Mouse (Mus musculus) embryonic facial prominence, embryonic 12.5 days (tissue): Measurements from ENCODE around the gene Akr1c6. TPM values are rescaled to one million over a fixed set of nuclear protein-coding genes. Genes with fewer than 3 reads are reported as not detected.

ENCODE experiments used
- ATAC-seq: fragments of 200-750 bp; cut with Nextera tagmentation; 2 replicates; pipeline ENCODE4 v1.8.0; 2017; ENCODE audit not compliant: insufficient number of reproducible peaks, insufficient read depth, low FRiP score, low TSS enrichment
- H3K27ac ChIP-seq: fragments of 300-500 bp; sonication (generic); 2 replicates; pipeline ENCODE4 v1.5.1; 2016; ENCODE audit warnings: mild to moderate bottlenecking
- H3K27me3 ChIP-seq: fragments of 300-500 bp; sonication (generic); 2 replicates; pipeline ENCODE4 v1.6.1; 2016; ENCODE audit warnings: mild to moderate bottlenecking, moderate library complexity
- H3K36me3 ChIP-seq: fragments of 300-500 bp; sonication (generic); 2 replicates; pipeline ENCODE4 v1.6.1; 2016; ENCODE audit warnings: mild to moderate bottlenecking
- H3K4me1 ChIP-seq: fragments of 300-500 bp; sonication (generic); 2 replicates; pipeline ENCODE4 v1.6.1; 2016
- H3K4me2 ChIP-seq: fragments of 300-500 bp; sonication (generic); replicated peaks from 2 replicates; pipeline ENCODE4 v1.6.1; 2016; ENCODE audit warnings: mild to moderate bottlenecking, moderate library complexity
- H3K4me3 ChIP-seq: fragments of 300-500 bp; sonication (generic); 2 replicates; pipeline ENCODE4 v1.5.1; 2016; ENCODE audit warnings: mild to moderate bottlenecking
- H3K9ac ChIP-seq: fragments of 300-500 bp; sonication (generic); 2 replicates; pipeline ENCODE4 v1.6.1; 2016; ENCODE audit warnings: mild to moderate bottlenecking, moderate library complexity
- H3K9me3 ChIP-seq: fragments of 300-500 bp; sonication (generic); 2 replicates; pipeline ENCODE4 v1.6.1; 2016; ENCODE audit warnings: mild to moderate bottlenecking, moderate library complexity
- WGBS: fragments of 180-500 bp; shearing (Covaris S2); methylation state at CpG from one replicate; pipeline ENCODE4 v1.1.7; 2016; 5-methylcytosine and 5-hydroxymethylcytosine counted together
- polyA plus RNA-seq: library from polyadenylated mRNA; unstranded; fragments of >200 nt; fragmentation: Nextera tagmentation; extraction: Ambion mirVana; gene quantifications from 2 replicates; pipeline ENCODE4 v1.2.1, GENCODE M21; 2016

Gene Akr1c6
- polyA plus RNA-seq, 1 experiment from 2014 or later: not detected

GRCm38 (mm10) chr13:4467896-4468295 is 33.8 kb downstream of the Akr1c6 start:
- 73% methylated on average over 1 of the region's 1 CpGs for WGBS

More at GRCm38 (mm10) chr13:4467896-4468295, 33.8 kb downstream of the Akr1c6 start:
- no peak for ATAC-seq
- H3K4me1 ChIP-seq: no peaks in the 10 kb centered on the region
- no peaks in the 10 kb centered on the region for H3K9me3 ChIP-seq
- no peaks in the 10 kb centered on the region for H3K27me3 ChIP-seq
- H3K9ac ChIP-seq: no peak overlapping the region
- no peak overlapping the region for H3K27ac ChIP-seq
- no peak overlapping the region for H3K4me3 ChIP-seq
- no peak overlapping the region for H3K4me2 ChIP-seq
- H3K36me3 ChIP-seq: no peaks in the 10 kb centered on the region

Other genes with a start within 250 kb of the Akr1c6 start
- gene Akr1c13, start 243.2 kb upstream of the Akr1c6 start, polyA plus RNA-seq: 1.0 and 1.2 TPM in 2 replicates
- gene Akr1c19, start 205.6 kb upstream of the Akr1c6 start, polyA plus RNA-seq: 0.53 and 0.77 TPM in 2 replicates
- gene Akr1c12, start 154.9 kb upstream of the Akr1c6 start, polyA plus RNA-seq: 0.14 and 0.27 TPM in 2 replicates
- gene Akr1c20, start 89.0 kb downstream of the Akr1c6 start, polyA plus RNA-seq: not detected in 2 replicates
- gene Akr1c21, start 139.8 kb downstream of the Akr1c6 start, polyA plus RNA-seq: not detected in 2 replicates
- gene Akr1e1, start 174.9 kb downstream of the Akr1c6 start, polyA plus RNA-seq: 45.0 and 45.6 TPM in 2 replicates